ENCODE assay signal across 8 mouse cellular contexts in the genomic region with DNA sequence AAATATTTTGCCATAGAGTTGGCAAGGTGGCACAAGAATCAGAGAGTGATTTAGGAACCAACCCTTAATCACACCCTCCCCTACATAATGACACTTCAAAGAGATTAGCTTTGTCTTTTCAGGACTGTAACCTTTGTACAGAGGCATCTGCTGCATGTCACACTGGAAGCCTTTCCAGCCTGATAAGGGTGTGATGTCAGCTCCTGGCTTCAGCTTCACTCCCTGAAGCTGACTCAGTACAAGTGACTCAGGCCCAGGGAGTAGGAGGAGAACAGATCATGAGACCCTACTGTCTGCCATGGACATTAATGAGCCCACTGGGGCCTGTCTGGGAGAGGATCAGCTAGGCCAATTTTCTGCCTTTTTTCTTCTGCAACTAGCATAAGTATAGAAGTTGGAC. TPM values are rescaled to one million over a fixed set of nuclear protein-coding genes. Genes with fewer than 3 reads are reported as not detected.
A peak's percentile ranks its signal among the peaks of the same experiment; 100 is the strongest.
DNase-seq lines count a peak whose midpoint lies in the region; ATAC-seq and TF ChIP-seq lines count a peak whose summit lies in the region.
"Had no signal": no experiment of that assay in that cellular context is flagged by ENCODE, and none has a peak within 500 bp of the region (broad histone marks: within the 10 kb centered on the region; RNA-seq: fewer than 3 reads in every experiment).

No protein-coding gene starts in this region.

- no peak for TF ChIP-seq POLR2A in MEL (IDR thresholded peaks at IDR 0.05; ENCODE audit: control insufficient read depth in 1 of 2, insufficient read depth in 1 of 2, low read depth in 1 of 2, low read length in 2 of 2, poor library complexity in 1 of 2)

- DNase-seq in MEL (ENCODE audit: low read depth, low spot score): peak; percentile 94
- peak; percentile 82 for DNase-seq in adrenal gland, postnatal 14 days
- DNase-seq in heart, adult 9 months (ENCODE audit: low spot score in 2 of 2): peak; percentile 92
- peak; percentile 48 for DNase-seq in liver, embryonic 13.5 days
- peak; percentile 82 for DNase-seq in yolk sac, embryonic 10.5 days (ENCODE audit: low spot score)
- no peak for DNase-seq in spleen, postnatal 4 days (ENCODE audit: low spot score in 2 of 2)
- DNase-seq in layer of hippocampus, postnatal 36 days: no peak
- DNase-seq: lung, embryonic 14.5 days had no signal

- no peak for TF ChIP-seq CTCF in MEL (IDR thresholded peaks at IDR 0.05 in 2 of 3, conservative IDR thresholded peaks at IDR 0.05 in 1 of 3; ENCODE audit: control insufficient read depth in 1 of 3, insufficient read depth in 1 of 3, low read depth in 2 of 3, low read length in 3 of 3, poor library complexity in 1 of 3, severe bottlenecking in 1 of 3)

- no peak for TF ChIP-seq RAD21 in MEL (IDR thresholded peaks at IDR 0.05; ENCODE audit: low read depth, low read length)

- H3K79me2 ChIP-seq in MEL (ENCODE audit: control insufficient read depth, insufficient read depth, low read length, poor library complexity): no peaks in the 10 kb centered on the region

- H3K27me3 ChIP-seq in MEL (ENCODE audit: control insufficient read depth in 1 of 2, insufficient read depth in 2 of 2, low read length in 2 of 2): no peaks in the 10 kb centered on the region
- no peaks in the 10 kb centered on the region for H3K27me3 ChIP-seq in liver, embryonic 13.5 days

- peak; percentile 89 for ATAC-seq in liver, embryonic 13.5 days (ENCODE audit: low read depth)

- H3K27ac ChIP-seq in MEL (ENCODE audit: control insufficient read depth, low read depth, low read length): peak overlapping the region; percentile 24
- H3K27ac ChIP-seq in liver, embryonic 13.5 days: peak overlapping the region; percentile 15

- H3K4me3 ChIP-seq in MEL (ENCODE audit: control insufficient read depth in 1 of 2, insufficient read depth in 1 of 2, low read depth in 2 of 2, low read length in 2 of 2): no peak overlapping the region
- no peak overlapping the region for H3K4me3 ChIP-seq in liver, embryonic 13.5 days (replicated peaks)

- TF ChIP-seq EP300 in MEL (IDR thresholded peaks at IDR 0.05; ENCODE audit: low read depth in 1 of 2, low read length in 2 of 2): peak; percentile 72 to 73

- H3K4me2 ChIP-seq in liver, embryonic 13.5 days: no peak overlapping the region
- H3K4me2 ChIP-seq: lung, embryonic 14.5 days had no signal

- no peak overlapping the region for H3K9ac ChIP-seq in MEL (ENCODE audit: control insufficient read depth, low read depth, low read length, poor library complexity, severe bottlenecking)
- no peak overlapping the region for H3K9ac ChIP-seq in liver, embryonic 13.5 days
- H3K9ac ChIP-seq: lung, embryonic 14.5 days had no signal

- peaks cover 20 to 25% of the 10 kb centered on the region in 2 experiments for H3K4me1 ChIP-seq in MEL (ENCODE audit: control insufficient read depth in 1 of 2, insufficient read depth in 2 of 2, low read length in 2 of 2)
- peaks cover 35% of the 10 kb centered on the region for H3K4me1 ChIP-seq in liver, embryonic 13.5 days (replicated peaks)

- peaks cover 2 to 30% of the 10 kb centered on the region in 2 experiments; a peak in 3 of 4 replicates for H3K36me3 ChIP-seq in MEL (ENCODE audit: control insufficient read depth in 1 of 2, insufficient read depth in 2 of 2, low read length in 2 of 2)
- peaks cover 54% of the 10 kb centered on the region for H3K36me3 ChIP-seq in liver, embryonic 13.5 days

- H3K9me3 ChIP-seq in MEL (replicated peaks; ENCODE audit: insufficient read depth, low read length): no peaks in the 10 kb centered on the region
- H3K9me3 ChIP-seq in liver, embryonic 13.5 days (replicated peaks): no peaks in the 10 kb centered on the region

TF ChIP-seq in MEL, 35 proteins besides CTCF, POLR2A, EP300 and RAD21 (continues in another document):
- TF ChIP-seq SMC3 (IDR thresholded peaks at IDR 0.05; ENCODE audit: low read depth, low read length): no peak; the same call in 1 of the 2 replicates
- no peak for TF ChIP-seq CHD2 (IDR thresholded peaks at IDR 0.05; ENCODE audit: low read length)
- peak; percentile 27; the same call in 1 of the 2 replicates for TF ChIP-seq KAT2A (conservative IDR thresholded peaks at IDR 0.05; ENCODE audit: low read depth, low read length)
- peak; percentile 96 for TF ChIP-seq ETS1 (IDR thresholded peaks at IDR 0.05; ENCODE audit: low read depth, low read length)
- TF ChIP-seq MAZ (IDR thresholded peaks at IDR 0.05; ENCODE audit: low read depth, low read length): 0 out of 2 replicates have a peak, but pooled peaks have one; percentile 44
- TF ChIP-seq NELFE (IDR thresholded peaks at IDR 0.05; ENCODE audit: low read depth, low read length): no peak
- TF ChIP-seq USF1 (IDR thresholded peaks at IDR 0.05; ENCODE audit: low read depth, low read length): 0 out of 2 replicates have a peak, but pooled peaks have one; percentile 17
- TF ChIP-seq ELF1 (IDR thresholded peaks at IDR 0.05; ENCODE audit: low read depth, low read length): no peak
- peak; percentile 66; the same call in 1 of the 2 replicates for TF ChIP-seq JUND (IDR thresholded peaks at IDR 0.05; ENCODE audit: low read depth, low read length)
- TF ChIP-seq GABPA (IDR thresholded peaks at IDR 0.05; ENCODE audit: low read depth, low read length): no peak
- TF ChIP-seq TAL1 (IDR thresholded peaks at IDR 0.05; ENCODE audit: low read length): peak; percentile 64
- TF ChIP-seq POLR2AphosphoS5 (IDR thresholded peaks at IDR 0.05; ENCODE audit: borderline replicate concordance, low read depth, low read length): no peak
- TF ChIP-seq POLR2AphosphoS2 (IDR thresholded peaks at IDR 0.05; ENCODE audit: low read length): no peak
- no peak for TF ChIP-seq ZC3H11A (IDR thresholded peaks at IDR 0.05; ENCODE audit: low read depth, low read length)
- peak; percentile 68 for TF ChIP-seq MAFK (IDR thresholded peaks at IDR 0.05; ENCODE audit: borderline replicate concordance, low read depth, low read length)
- no peak for TF ChIP-seq UBTF (IDR thresholded peaks at IDR 0.05; ENCODE audit: borderline replicate concordance, insufficient read depth, low read depth, low read length)
- TF ChIP-seq USF2 (IDR thresholded peaks at IDR 0.05; ENCODE audit: borderline replicate concordance in 1 of 2, insufficient read depth in 1 of 2, low read depth in 1 of 2, low read length in 2 of 2): no peak
- peak; percentile 51; the same call in 1 of the 2 replicates for TF ChIP-seq MYC (IDR thresholded peaks at IDR 0.05; ENCODE audit: low read depth, low read length)
- peak; percentile 90 for TF ChIP-seq RCOR1 (IDR thresholded peaks at IDR 0.05; ENCODE audit: low read depth, low read length)
- peak; percentile 84 for TF ChIP-seq SIN3A (IDR thresholded peaks at IDR 0.05; ENCODE audit: low read length)
- peak; percentile 91 for TF ChIP-seq GATA1 (IDR thresholded peaks at IDR 0.05; ENCODE audit: low read depth, low read length)
- TF ChIP-seq CHD1 (IDR thresholded peaks at IDR 0.05; ENCODE audit: low read depth, low read length): no peak
- TF ChIP-seq NRF1 (IDR thresholded peaks at IDR 0.05; ENCODE audit: insufficient read depth, low read depth, low read length, poor library complexity, severe bottlenecking): no peak
- TF ChIP-seq ZNF384 (IDR thresholded peaks at IDR 0.05; ENCODE audit: low read depth, low read length): no peak
- TF ChIP-seq MYB (IDR thresholded peaks at IDR 0.05; ENCODE audit: low read depth, low read length): no peak
- TF ChIP-seq MEF2A (IDR thresholded peaks at IDR 0.05; ENCODE audit: extremely low read depth, insufficient replicate concordance, low read depth, low read length, poor library complexity, severe bottlenecking): no peak
- peak; percentile 68 for TF ChIP-seq HCFC1 (IDR thresholded peaks at IDR 0.05; ENCODE audit: low read depth, low read length)

RNA-seq across cellular contexts. Expression of gene Pi4kb, which starts 13.0 kb away (rescaled TPM):
- total RNA-seq in MEL (2012; rRNA removed): 45.0 and 45.1 TPM in 2 replicates
- 10 to 100 TPM in 1 of 2 experiments, not detected in 1; 56.7 TPM for polyA plus RNA-seq in MEL (2012; ENCODE audit: insufficient read depth in 1 of 2, insufficient read length in 2 of 2, low read depth in 1 of 2, low replicate concordance in 2 of 2, missing spikeins in 1 of 2)
- 40.5 and 46.3 TPM in 2 replicates for total RNA-seq in adrenal gland, postnatal 14 days (2021)
- polyA plus RNA-seq in liver, embryonic 13.5 days (2015; fragmentation: Nextera tagmentation; extraction: Ambion mirVana): 11.6 and 12.4 TPM in 2 replicates
- 10 to 100 TPM; 55.3 to 61.2 TPM for total RNA-seq in layer of hippocampus, postnatal 36 days (2021)

RNA-seq across cellular contexts. Expression of gene Zfp687, which starts 27.7 kb away (rescaled TPM):
- total RNA-seq in MEL (2012; rRNA removed): 14.5 and 16.2 TPM in 2 replicates
- polyA plus RNA-seq in MEL (2012; ENCODE audit: insufficient read depth in 1 of 2, insufficient read length in 2 of 2, low read depth in 1 of 2, low replicate concordance in 2 of 2, missing spikeins in 1 of 2): 10 to 100 TPM in 1 of 2 experiments, not detected in 1; 36.6 TPM
- total RNA-seq in adrenal gland, postnatal 14 days (2021): 30.9 and 33.2 TPM in 2 replicates
- 5.8 and 8.2 TPM in 2 replicates for polyA plus RNA-seq in liver, embryonic 13.5 days (2015; fragmentation: Nextera tagmentation; extraction: Ambion mirVana)
- total RNA-seq in layer of hippocampus, postnatal 36 days (2021): 10 to 100 TPM; 20.3 to 22.4 TPM

RNA-seq across cellular contexts. Expression of gene Rfx5, which starts 33.7 kb away (rescaled TPM):
- total RNA-seq in MEL (2012; rRNA removed): 9.5 and 10.0 TPM in 2 replicates
- polyA plus RNA-seq in MEL (2012; ENCODE audit: insufficient read depth in 1 of 2, insufficient read length in 2 of 2, low read depth in 1 of 2, low replicate concordance in 2 of 2, missing spikeins in 1 of 2): 10 to 100 TPM in 1 of 2 experiments, not detected in 1; 19.4 TPM
- 22.4 and 26.9 TPM in 2 replicates for total RNA-seq in adrenal gland, postnatal 14 days (2021)
- 0.96 and 1.8 TPM in 2 replicates for polyA plus RNA-seq in liver, embryonic 13.5 days (2015; fragmentation: Nextera tagmentation; extraction: Ambion mirVana)
- 10 to 100 TPM; 23.6 to 26.2 TPM for total RNA-seq in layer of hippocampus, postnatal 36 days (2021)

RNA-seq across cellular contexts. Expression of gene Selenbp1, which starts 54.7 kb away (rescaled TPM):
- 109 and 179 TPM in 2 replicates for total RNA-seq in MEL (2012; rRNA removed)
- polyA plus RNA-seq in MEL (2012; ENCODE audit: insufficient read depth in 1 of 2, insufficient read length in 2 of 2, low read depth in 1 of 2, low replicate concordance in 2 of 2, missing spikeins in 1 of 2): 100 to 1,000 TPM in 1 of 2 experiments, not detected in 1; 365 TPM
- 68.0 and 87.5 TPM in 2 replicates for total RNA-seq in adrenal gland, postnatal 14 days (2021)
- 58.0 and 65.2 TPM in 2 replicates for polyA plus RNA-seq in liver, embryonic 13.5 days (2015; fragmentation: Nextera tagmentation; extraction: Ambion mirVana)
- 10 to 100 TPM in 1 of 2 experiments, 1 to 10 TPM in 1; 9.2 to 10.2 TPM for total RNA-seq in layer of hippocampus, postnatal 36 days (2021)

RNA-seq across cellular contexts. Expression of gene Psmd4, which starts 54.8 kb away (rescaled TPM):
- 631 and 709 TPM in 2 replicates for total RNA-seq in MEL (2012; rRNA removed)
- polyA plus RNA-seq in MEL (2012; ENCODE audit: insufficient read depth in 1 of 2, insufficient read length in 2 of 2, low read depth in 1 of 2, low replicate concordance in 2 of 2, missing spikeins in 1 of 2): 100 to 1,000 TPM in 1 of 2 experiments, not detected in 1; 816 TPM
- total RNA-seq in adrenal gland, postnatal 14 days (2021): 218 and 243 TPM in 2 replicates
- polyA plus RNA-seq in liver, embryonic 13.5 days (2015; fragmentation: Nextera tagmentation; extraction: Ambion mirVana): 202 and 204 TPM in 2 replicates
- total RNA-seq in layer of hippocampus, postnatal 36 days (2021): 100 to 1,000 TPM; 148 to 177 TPM

Comparison
In these comparisons a context has a peak if more than half of its experiments do, and no peak if none do; other contexts are left out.
1. DNase-seq: peak in MEL (single experiment), adrenal gland, postnatal 14 days (single experiment), heart, adult 9 months (2 of 2), liver, embryonic 13.5 days (single experiment) and yolk sac, embryonic 10.5 days (single experiment); none in spleen, postnatal 4 days (0 of 2) and layer of hippocampus, postnatal 36 days (0 of 2).